Mouse (Mus musculus) gastrocnemius, postnatal 25 days (tissue): ENCODE results near the gene Timp4. TPM values are rescaled to one million over a fixed set of nuclear protein-coding genes. Genes with fewer than 3 reads are reported as not detected.
"Not testable (repeated sequence)": the region's sequence is repeated elsewhere in the genome, so short reads cannot be mapped to it uniquely, and the experiment has no call there.

ENCODE experiments used
- DNase-seq: peaks from one replicate; pipeline ENCODE4 v3.0.0; 2022
- total RNA-seq, 2 experiments: library from RNA; stranded (reverse); gene quantifications; 1 replicate in 1 of 2; 2 replicates in 1 of 2; pipeline ENCODE4 v1.2.3; 2021

Gene Timp4
- total RNA-seq, 2 experiments from 2014 or later: 21.8 to 23.9 TPM

GRCm38 (mm10) chr6:115251531-115251985, 447 bp downstream of the Timp4 start:
- DNase-seq: peak; percentile 67

DNA sequence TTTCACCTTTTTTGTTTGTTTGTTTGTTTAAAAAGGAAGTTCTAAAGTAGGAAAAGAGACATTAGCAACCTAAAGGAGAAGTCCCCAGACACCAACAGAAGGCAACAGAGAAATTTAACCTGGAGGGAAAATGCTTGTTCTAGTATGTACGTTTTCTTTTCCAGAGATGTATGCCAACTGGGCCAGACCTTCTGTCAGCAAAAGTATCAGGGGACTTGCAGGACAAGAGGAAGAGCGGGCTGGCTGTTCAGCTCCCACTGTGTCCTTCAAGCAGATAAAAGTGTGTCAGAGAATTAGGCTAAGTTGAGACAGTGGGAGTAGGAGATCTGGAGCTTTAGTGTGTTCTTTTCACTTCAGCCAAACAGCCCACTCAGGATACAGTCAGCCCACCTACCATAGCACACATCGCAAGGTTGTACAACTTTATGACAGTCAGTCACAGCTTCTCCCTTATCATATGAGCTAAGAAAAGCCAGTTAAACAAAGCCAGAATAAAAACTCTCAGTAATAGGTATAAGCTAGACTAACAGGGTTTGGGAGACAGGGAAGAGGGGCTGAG, 6.4 kb downstream of the Timp4 start:
- DNase-seq: no peak

GRCm38 (mm10) chr6:115244222-115244621, 7.8 kb downstream of the Timp4 start:
- DNase-seq: no peak

GRCm38 (mm10) chr6:115241939-115242338, 10.1 kb downstream of the Timp4 start:
- DNase-seq: no peak

DNA sequence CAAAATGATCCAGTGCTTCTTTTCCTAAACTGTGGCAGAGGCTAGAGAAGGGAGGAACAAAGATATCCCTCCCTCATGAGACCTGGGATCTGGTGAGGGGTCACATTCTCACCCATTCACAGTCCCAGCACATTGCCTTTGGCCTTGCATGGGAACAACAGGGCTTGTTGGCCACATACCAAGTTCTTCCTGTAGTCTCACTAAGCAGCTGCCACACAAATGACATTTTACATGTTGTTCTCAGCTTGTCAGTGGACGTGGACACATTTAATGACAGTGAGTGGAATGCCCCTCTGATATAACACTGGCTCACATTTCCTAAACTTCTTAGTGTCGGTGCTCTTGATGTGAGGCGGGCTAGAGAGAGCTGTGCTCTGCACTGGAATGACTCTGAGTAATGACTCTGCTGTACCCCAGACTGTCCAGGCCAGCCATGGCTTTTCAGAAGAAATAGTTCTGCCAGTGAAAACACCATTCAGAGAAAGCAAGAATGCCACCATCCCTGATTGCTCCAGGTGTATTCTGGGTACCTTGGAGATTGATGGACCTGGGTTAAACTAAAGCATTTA, 10.8 kb downstream of the Timp4 start:
- no peak for DNase-seq

- DNase-seq: not testable (repeated sequence)
These were observed 11.6 kb downstream of the Timp4 start for GRCm38 (mm10) chr6:115240431-115240830.

DNA sequence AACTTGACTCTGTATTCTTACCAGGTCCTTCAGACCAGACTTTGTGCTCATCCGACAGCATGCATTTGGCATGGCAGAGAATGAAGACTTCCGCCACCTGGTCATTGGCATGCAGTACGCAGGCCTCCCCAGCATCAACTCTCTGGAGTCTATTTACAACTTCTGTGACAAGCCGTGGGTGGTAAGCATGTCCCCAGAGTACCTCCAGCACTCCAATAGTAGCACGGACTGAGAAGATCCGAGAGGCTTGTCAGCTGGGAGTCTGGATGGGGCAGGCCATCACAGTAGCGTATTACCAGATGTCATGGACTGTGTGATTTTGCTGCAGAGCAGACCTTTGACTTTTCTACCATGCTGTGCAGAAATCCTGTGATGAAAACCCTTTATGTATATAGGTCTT, 12.7 kb downstream of the Timp4 start:
- no peak for DNase-seq

DNA sequence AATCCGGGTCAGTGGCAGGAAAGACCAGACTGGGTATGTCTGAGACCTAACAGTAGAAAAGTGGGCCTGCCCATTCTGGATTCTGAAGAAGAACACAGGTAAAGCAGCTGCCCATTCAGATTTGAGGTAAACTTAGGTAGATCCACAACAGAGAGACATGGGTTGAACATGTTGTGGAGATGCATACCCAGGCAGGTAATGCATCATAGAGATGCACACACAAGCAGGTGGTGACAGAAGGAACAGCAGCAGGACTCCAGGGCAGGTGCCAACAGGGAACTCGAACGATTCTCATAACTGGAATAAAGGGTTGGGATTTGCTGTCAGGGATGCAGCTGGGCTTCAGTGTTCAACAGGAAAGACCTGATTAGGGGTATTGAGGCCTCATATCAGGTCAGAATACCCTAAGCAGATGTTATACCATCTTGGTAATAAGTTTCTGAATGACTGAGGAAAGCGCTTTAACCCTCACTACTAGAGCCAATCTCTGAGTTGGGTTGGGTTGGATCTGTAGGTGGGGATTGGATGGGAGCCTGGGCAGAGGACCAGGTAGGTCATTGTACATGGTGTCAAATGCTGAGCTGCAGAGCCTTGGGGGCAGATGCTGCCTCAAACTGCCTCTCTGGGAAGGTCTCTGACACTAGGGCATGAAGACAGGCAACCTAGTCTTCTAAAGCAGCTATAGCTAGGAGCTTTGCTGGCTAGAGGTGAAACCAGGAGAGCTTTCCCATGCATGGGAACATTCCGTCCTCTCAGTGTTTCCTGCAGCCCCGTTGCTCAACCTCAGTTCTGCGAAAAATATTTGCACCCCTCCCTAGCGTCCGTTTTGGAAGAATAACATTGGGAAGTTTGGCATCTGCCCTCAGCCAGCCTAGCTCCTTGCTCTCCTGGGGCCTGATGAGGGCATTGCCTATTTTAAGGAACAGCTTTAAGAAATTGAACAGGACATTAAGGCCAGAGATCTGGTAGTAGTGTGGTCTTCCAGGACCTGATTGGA, 13.7 kb downstream of the Timp4 start:
- DNase-seq: peak; percentile 73

GRCm38 (mm10) chr6:115232562-115232961, 19.4 kb downstream of the Timp4 start:
- DNase-seq: peak; percentile 41

- no peak for DNase-seq
These were observed 20.2 kb downstream of the Timp4 start for GRCm38 (mm10) chr6:115231836-115232235.

GRCm38 (mm10) chr6:115230557-115230956, 21.4 kb downstream of the Timp4 start:
- DNase-seq: no peak

GRCm38 (mm10) chr6:115227529-115227928, 24.5 kb downstream of the Timp4 start:
- DNase-seq: peak; percentile 42

DNA sequence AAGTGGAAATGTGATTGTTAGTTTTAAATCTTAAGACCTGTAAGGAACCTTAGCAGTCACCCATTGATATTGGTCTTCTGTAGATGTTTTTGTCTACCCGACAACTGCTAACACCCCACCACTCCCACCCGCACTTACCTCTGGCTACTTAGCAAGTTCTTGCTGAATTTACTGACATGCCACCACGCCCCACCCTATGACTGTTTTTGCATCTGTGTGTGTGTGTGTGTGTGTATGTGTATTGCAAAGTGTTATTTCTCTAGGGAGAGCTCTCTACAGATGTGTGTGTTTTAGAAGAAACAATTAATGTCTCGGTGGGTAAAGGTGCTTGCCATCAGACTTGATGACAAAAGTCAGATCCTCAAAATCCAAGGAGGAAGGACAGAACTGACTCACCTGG, 25.0 kb downstream of the Timp4 start, which contains the start of gene Gm17482:
Gene Gm17482, plus strand, starts transcription at position 301 of the 400 bp plus-strand sequence.
- DNase-seq: no peak

GRCm38 (mm10) chr6:115225519-115225918, 26.5 kb downstream of the Timp4 start:
- DNase-seq: no peak

GRCm38 (mm10) chr6:115221215-115221641, 30.8 kb downstream of the Timp4 start:
- DNase-seq: no peak

- DNase-seq: no peak
These were observed 38.9 kb downstream of the Timp4 start for GRCm38 (mm10) chr6:115213129-115213528.

- no peak for DNase-seq
These were observed 39.7 kb downstream of the Timp4 start for GRCm38 (mm10) chr6:115212132-115212903.

DNA sequence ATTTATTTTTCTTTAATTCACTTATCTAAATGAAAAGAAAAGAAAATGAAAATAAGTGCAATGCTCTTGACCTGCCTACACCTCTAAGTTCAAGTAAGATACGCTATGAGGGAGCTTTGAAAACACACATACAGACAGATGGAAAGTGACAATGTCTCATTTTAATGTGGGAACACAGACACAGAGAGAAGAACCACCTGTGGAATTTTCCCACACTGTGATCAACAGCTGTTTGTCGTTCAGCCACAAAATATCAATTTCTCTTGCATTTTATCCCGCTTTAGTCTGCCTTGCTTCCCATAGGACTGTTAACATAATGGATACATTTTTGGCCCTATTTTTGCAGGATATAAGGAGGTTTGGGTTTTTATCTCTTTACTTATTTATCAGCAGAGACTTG, 41.2 kb downstream of the Timp4 start:
- no peak for DNase-seq

DNA sequence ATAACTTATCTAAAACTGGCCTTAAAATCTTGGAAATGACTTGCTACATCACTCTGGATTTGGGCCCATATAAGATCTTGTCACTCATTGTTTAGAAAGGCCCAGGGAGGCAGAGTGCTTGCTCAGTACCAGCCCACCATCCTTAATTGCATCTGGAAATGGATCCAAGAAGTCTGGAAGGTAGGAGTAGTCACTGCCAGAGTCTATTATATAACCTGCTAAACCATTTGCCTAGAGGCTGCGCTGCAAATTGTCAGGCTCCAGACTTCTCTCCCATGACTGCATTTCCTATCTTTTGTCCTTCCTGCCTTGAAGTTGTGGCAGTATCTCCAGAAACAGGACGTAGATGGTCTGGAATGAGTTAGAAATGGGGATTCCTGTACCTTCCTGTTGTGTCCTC, 41.8 kb downstream of the Timp4 start:
- no peak for DNase-seq

- DNase-seq: no peak
These were observed 49.0 kb downstream of the Timp4 start for GRCm38 (mm10) chr6:115203029-115203428.

DNA sequence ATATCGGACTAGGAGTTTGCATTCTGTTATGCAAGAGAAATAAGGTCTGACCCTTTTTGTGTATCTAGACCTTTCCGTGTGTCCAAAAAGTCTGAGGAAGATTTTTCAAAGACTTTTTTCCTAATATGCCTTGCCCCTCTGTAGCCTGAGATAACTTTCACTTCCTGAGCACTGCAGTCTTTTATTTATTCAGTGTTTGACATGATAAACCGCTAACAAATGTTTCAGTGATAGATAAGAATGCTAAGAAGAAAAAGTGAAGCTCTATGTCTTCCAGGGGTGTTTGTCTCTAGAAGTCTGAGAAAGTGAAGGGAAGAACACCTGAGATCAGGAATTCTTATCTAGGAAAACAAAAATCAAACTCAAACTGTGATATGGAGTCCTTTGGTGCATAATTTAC, 51.3 kb downstream of the Timp4 start:
- DNase-seq: no peak
